Mouse (Mus musculus): ENCODE measurements at regions not wholly inside any gene's neighbourhood (a gene's known extent, or its start where the extent isn't known, plus 50 kb on each side); places are given as distances from the start of the nearest gene placed in this dataset.

DNA sequence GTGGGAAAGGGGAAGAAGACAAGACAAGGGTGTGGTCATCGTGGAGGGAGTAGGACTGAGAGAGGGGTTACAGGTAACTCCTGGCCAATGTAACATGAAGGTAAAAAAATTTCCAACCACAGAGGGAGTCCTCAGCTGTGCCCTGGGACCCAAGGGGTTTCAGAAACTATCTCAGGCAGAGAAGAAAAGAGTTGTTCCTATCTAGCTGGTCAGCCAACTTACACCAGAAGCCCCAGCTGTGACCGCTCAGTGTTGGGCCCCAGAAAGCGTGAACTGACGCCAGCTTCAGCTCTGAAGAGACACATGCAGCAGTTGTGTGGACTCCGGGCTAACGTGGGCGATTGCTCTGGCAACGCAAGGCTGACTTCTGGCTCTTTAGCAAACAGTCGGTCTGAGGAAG is 52.2 kb downstream of the Rhob start:
- WGBS: 80% methylated on average over 9 of the region's 9 CpGs
- no peak for DNase-seq (ENCODE audit: low spot score)

DNA sequence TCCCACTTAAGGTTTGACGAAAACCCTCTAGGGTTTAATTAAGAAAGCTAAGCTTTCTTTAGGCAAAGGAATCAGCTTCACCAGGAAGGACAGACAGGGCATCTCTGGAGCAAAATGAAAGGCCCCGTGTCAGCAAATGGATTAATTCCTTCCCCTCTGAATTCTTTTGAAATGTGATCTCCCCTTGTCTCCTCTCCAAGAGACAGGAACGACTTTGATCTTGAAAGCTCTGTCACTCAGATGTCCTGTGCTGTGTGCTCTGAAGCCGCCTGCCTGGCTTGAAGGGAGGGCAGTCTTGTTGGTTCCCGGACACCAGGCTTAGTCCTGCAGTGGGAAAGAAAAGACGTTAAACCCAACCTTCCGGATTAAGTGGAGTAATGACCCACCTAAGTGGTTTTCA is 52.8 kb downstream of the Rhob start:
- no peaks in the 10 kb centered on the region for H3K27me3 ChIP-seq (ENCODE audit: control insufficient read depth, insufficient read depth, low read length)
- H3K9me3 ChIP-seq (ENCODE audit: control insufficient read depth, low read length): no peaks in the 10 kb centered on the region
- DNase-seq (ENCODE audit: low spot score): no peak
- H3K4me3 ChIP-seq (ENCODE audit: low read depth, low read length): no peak overlapping the region
- WGBS: 10% methylated on average over 7 of the region's 7 CpGs
- H3K9ac ChIP-seq (ENCODE audit: low read length): no peak overlapping the region
- H3K4me1 ChIP-seq (ENCODE audit: control insufficient read depth, insufficient read depth, low read length): no peaks in the 10 kb centered on the region
- H3K36me3 ChIP-seq (ENCODE audit: control insufficient read depth, insufficient read depth, low read length): no peaks in the 10 kb centered on the region
- H3K4me2 ChIP-seq (ENCODE audit: low read depth, severe bottlenecking): no peak overlapping the region
- H3K27ac ChIP-seq (replicated peaks; ENCODE audit: low read depth, low read length): no peak overlapping the region
- no peak for ATAC-seq (ENCODE audit: insufficient number of reproducible peaks, low FRiP score, low TSS enrichment, low read depth)

More for the DNA sequence above, 52.2 kb downstream of the Rhob start:
- Histone ChIP-seq H3K4me1 (ENCODE audit: control insufficient read depth, insufficient read depth, low read length) (no peaks in the 10 kb centered on the region), H3K9me3 (ENCODE audit: control insufficient read depth, low read length) (no peaks in the 10 kb centered on the region), H3K27ac (replicated peaks; ENCODE audit: low read depth, low read length) (no peak overlapping the region), H3K27me3 (ENCODE audit: control insufficient read depth, insufficient read depth, low read length) (no peaks in the 10 kb centered on the region), H3K9ac (ENCODE audit: low read length) (no peak overlapping the region), H3K4me2 (ENCODE audit: low read depth, severe bottlenecking) (no peak overlapping the region), H3K4me3 (ENCODE audit: low read depth, low read length) (no peak overlapping the region), H3K36me3 (ENCODE audit: control insufficient read depth, insufficient read depth, low read length) (no peaks in the 10 kb centered on the region)
- no peak for ATAC-seq (ENCODE audit: insufficient number of reproducible peaks, low FRiP score, low TSS enrichment, low read depth)

DNA sequence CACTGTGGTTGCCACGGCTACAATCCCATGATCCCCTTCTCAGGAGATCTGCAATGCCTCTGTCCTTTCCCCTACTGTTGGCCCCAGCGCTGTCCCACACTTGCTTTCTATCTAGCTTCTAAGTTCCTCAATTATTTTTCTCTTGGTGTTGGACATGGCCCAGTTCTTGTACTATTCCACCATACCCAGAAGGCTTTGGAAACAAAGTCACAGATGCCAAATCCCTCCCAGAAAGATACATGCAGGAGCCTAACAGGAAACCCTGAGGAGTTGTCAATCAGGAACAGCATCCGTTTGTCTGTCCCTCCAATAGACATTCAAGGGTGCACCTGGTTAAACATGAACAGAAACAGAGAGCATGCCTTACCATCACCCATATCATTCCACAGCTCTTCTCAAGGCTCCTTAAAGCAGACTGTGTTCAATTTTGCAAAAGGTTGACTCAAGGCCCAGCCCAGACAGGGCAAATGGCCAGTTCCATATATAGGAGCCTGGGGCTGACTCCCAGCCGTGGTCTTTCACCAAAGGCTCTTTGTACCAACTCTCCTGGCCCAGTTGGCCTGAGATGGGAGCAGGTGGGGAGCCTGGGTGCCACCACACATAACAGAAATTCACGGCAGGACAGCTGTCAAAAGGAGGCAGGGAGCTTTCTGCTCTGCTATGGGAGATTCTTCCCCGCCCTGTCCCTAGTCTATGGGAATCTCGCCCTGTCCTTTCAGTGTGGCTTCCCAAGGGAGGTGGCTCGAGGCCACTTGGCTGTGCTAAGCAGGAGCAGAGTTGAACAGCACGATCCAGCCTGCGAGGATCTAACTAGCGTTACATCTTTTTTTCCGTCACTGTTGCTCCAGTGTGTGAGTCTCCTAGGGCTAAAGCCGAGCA is 54.6 kb downstream of the Rhob start:
- no peak overlapping the region for H3K4me2 ChIP-seq (ENCODE audit: low read depth, severe bottlenecking)
- H3K4me3 ChIP-seq (ENCODE audit: low read depth, low read length): no peak overlapping the region
- DNase-seq (ENCODE audit: low spot score): no peak
- H3K9ac ChIP-seq (ENCODE audit: low read length): no peak overlapping the region
- no peaks in the 10 kb centered on the region for H3K4me1 ChIP-seq (ENCODE audit: control insufficient read depth, insufficient read depth, low read length)
- no peak overlapping the region for H3K27ac ChIP-seq (replicated peaks; ENCODE audit: low read depth, low read length)
- ATAC-seq (ENCODE audit: insufficient number of reproducible peaks, low FRiP score, low TSS enrichment, low read depth): no peak
- no peaks in the 10 kb centered on the region for H3K27me3 ChIP-seq (ENCODE audit: control insufficient read depth, insufficient read depth, low read length)
- H3K36me3 ChIP-seq (ENCODE audit: control insufficient read depth, insufficient read depth, low read length): no peaks in the 10 kb centered on the region
- no peaks in the 10 kb centered on the region for H3K9me3 ChIP-seq (ENCODE audit: control insufficient read depth, low read length)
- 85% methylated on average over 13 of the region's 13 CpGs for WGBS

DNA sequence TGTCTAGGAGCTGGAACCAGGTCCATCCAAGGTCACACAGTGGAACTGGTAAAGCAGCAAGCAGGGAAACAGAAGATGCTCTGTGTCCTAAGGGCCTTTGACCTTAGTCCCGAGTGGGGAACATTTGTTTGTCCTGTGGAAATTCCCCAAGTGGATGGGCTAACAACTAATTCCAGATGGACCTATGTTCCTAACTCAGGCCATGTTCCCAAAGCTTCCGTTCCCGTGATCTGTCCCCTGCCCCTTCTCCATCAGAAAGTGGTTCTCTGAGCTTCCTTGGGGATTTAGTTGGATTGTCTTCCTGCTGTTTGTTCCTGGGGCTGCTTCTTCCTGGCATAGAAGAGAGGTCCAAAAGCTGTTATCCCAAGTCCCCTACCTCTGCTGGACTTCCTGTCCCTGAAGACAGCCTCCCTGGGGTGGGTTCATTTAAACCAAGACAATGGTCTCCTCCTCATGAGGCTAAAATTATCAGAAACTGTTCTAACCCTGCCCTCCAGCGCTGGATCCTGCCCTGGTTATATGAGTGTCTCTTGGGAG is 55.8 kb downstream of the Rhob start:
- ATAC-seq (ENCODE audit: insufficient number of reproducible peaks, low FRiP score, low TSS enrichment, low read depth): no peak
- Histone ChIP-seq H3K4me2 (ENCODE audit: low read depth, severe bottlenecking) (no peak overlapping the region), H3K9ac (ENCODE audit: low read length) (no peak overlapping the region), H3K9me3 (ENCODE audit: control insufficient read depth, low read length) (no peaks in the 10 kb centered on the region), H3K4me3 (ENCODE audit: low read depth, low read length) (no peak overlapping the region), H3K36me3 (ENCODE audit: control insufficient read depth, insufficient read depth, low read length) (no peaks in the 10 kb centered on the region), H3K27me3 (ENCODE audit: control insufficient read depth, insufficient read depth, low read length) (no peaks in the 10 kb centered on the region), H3K4me1 (ENCODE audit: control insufficient read depth, insufficient read depth, low read length) (no peaks in the 10 kb centered on the region), H3K27ac (replicated peaks; ENCODE audit: low read depth, low read length) (no peak overlapping the region)
- WGBS: 71% methylated on average over 4 of the region's 4 CpGs
- DNase-seq (ENCODE audit: low spot score): no peak

DNA sequence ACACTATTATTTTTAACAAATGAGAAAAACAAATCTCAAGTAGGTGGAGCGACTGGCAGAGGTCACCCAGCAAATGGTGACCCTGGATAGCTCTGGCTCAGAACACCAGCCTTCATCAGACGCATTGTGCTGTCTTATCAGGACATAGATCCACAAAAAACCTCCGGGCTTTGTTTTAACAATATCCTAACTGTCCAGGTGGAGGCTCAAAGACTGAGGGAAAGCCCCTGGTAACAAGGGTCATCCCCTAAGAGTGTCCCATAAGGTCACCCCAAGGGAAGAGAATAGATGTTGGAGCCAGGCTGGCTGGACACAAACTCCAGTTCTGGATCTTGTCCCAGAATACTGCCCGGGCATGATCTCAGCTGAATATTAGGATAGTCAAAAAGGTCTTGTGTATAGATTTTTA is 56.6 kb downstream of the Rhob start:
- no peak for ATAC-seq (ENCODE audit: insufficient number of reproducible peaks, low FRiP score, low TSS enrichment, low read depth)

DNA sequence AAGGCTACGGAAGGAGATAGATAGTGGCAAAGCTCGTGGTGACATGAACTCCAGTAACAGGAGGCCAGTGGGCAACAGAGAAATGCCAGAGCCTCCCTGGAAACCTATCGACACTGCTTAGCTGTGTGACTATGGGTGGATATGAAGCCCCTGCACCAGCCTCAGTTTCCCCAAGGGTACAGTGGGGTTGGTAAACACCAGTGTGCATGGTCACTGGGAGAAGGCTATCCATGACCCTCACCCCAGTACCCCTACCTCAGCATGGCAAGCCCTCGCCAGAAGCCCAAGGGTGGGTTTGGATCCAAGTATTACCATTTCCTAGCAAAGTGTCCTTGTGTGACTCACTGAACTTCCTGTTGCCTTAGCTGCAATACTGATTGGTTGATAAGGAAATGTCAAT is 58.5 kb downstream of the Rhob start:
- Histone ChIP-seq H3K4me1 (ENCODE audit: control insufficient read depth, insufficient read depth, low read length) (peaks cover 4% of the 10 kb centered on the region; the same call in 1 of the 2 replicates), H3K4me3 (ENCODE audit: low read depth, low read length) (no peak overlapping the region), H3K4me2 (ENCODE audit: low read depth, severe bottlenecking) (no peak overlapping the region), H3K27me3 (ENCODE audit: control insufficient read depth, insufficient read depth, low read length) (no peaks in the 10 kb centered on the region), H3K9me3 (ENCODE audit: control insufficient read depth, low read length) (no peaks in the 10 kb centered on the region), H3K9ac (ENCODE audit: low read length) (no peak overlapping the region), H3K36me3 (ENCODE audit: control insufficient read depth, insufficient read depth, low read length) (no peaks in the 10 kb centered on the region), H3K27ac (replicated peaks; ENCODE audit: low read depth, low read length) (no peak overlapping the region)
- WGBS: 90% methylated on average over 4 of the region's 4 CpGs
- DNase-seq (ENCODE audit: low spot score) (no peak), ATAC-seq (ENCODE audit: insufficient number of reproducible peaks, low FRiP score, low TSS enrichment, low read depth) (no peak)

More for the DNA sequence above, 56.6 kb downstream of the Rhob start:
- no peaks in the 10 kb centered on the region for H3K36me3 ChIP-seq (ENCODE audit: control insufficient read depth, insufficient read depth, low read length)
- no peak overlapping the region for H3K27ac ChIP-seq (replicated peaks; ENCODE audit: low read depth, low read length)
- H3K27me3 ChIP-seq (ENCODE audit: control insufficient read depth, insufficient read depth, low read length): no peaks in the 10 kb centered on the region
- no peak overlapping the region for H3K4me2 ChIP-seq (ENCODE audit: low read depth, severe bottlenecking)
- no peaks in the 10 kb centered on the region for H3K4me1 ChIP-seq (ENCODE audit: control insufficient read depth, insufficient read depth, low read length)
- DNase-seq (ENCODE audit: low spot score): no peak
- no peaks in the 10 kb centered on the region for H3K9me3 ChIP-seq (ENCODE audit: control insufficient read depth, low read length)
- WGBS: 76% methylated on average over 4 of the region's 4 CpGs
- no peak overlapping the region for H3K4me3 ChIP-seq (ENCODE audit: low read depth, low read length)
- no peak overlapping the region for H3K9ac ChIP-seq (ENCODE audit: low read length)

DNA sequence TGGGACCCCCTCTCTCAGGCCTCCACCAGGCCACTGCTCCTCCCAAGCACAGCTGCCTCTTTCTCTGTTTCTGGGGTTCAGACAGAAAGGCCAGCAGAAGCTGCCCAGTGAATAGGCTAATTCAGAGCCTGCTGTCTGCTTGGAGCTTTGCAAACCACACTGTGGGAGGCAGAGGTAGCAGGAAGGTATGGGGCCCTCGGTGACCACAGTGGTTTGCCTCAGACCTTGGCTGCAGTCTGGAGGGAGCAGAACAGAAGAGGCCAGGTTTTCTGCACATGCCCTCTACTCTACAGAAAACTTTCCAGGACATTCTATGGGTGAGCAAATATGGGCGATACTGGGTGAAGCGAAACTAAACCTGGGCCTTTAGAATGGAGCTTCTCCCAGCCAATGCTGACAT is 59.4 kb downstream of the Rhob start:
- WGBS: 95% methylated on average over 3 of the region's 3 CpGs

DNA sequence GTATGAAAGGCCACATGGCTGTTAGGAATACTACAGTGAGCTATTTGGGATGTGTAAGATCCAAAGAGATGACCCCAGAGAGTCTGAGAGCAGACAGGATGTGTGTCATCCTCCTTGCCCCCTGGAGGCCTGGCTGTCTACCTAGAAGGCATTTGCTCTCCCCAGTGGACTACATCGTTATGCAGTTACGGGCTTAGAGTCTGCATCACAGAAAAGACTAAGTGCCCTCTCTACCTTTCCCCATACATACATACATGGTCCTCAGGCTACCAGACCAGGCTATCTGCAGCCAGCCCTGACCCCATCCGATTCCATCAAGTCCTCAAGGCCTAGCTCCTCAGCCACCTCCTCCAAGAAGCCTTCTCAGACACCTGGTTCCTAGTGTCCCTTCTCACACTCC is 59.9 kb downstream of the Rhob start:
- H3K36me3 ChIP-seq (ENCODE audit: control insufficient read depth, insufficient read depth, low read length): no peaks in the 10 kb centered on the region
- H3K27me3 ChIP-seq (ENCODE audit: control insufficient read depth, insufficient read depth, low read length): no peaks in the 10 kb centered on the region
- WGBS: 76% methylated on average over 3 of the region's 3 CpGs
- H3K4me3 ChIP-seq (ENCODE audit: low read depth, low read length): no peak overlapping the region
- H3K4me2 ChIP-seq (ENCODE audit: low read depth, severe bottlenecking): no peak overlapping the region
- DNase-seq (ENCODE audit: low spot score): no peak
- no peaks in the 10 kb centered on the region for H3K9me3 ChIP-seq (ENCODE audit: control insufficient read depth, low read length)
- no peak overlapping the region for H3K9ac ChIP-seq (ENCODE audit: low read length)
- no peak for ATAC-seq (ENCODE audit: insufficient number of reproducible peaks, low FRiP score, low TSS enrichment, low read depth)
- peaks cover 4% of the 10 kb centered on the region; the same call in 1 of the 2 replicates for H3K4me1 ChIP-seq (ENCODE audit: control insufficient read depth, insufficient read depth, low read length)
- H3K27ac ChIP-seq (replicated peaks; ENCODE audit: low read depth, low read length): no peak overlapping the region

More for the DNA sequence above, 59.4 kb downstream of the Rhob start:
- ATAC-seq (ENCODE audit: insufficient number of reproducible peaks, low FRiP score, low TSS enrichment, low read depth) (no peak), DNase-seq (ENCODE audit: low spot score) (no peak)
- H3K27ac ChIP-seq (replicated peaks; ENCODE audit: low read depth, low read length): no peak overlapping the region
- no peaks in the 10 kb centered on the region for H3K27me3 ChIP-seq (ENCODE audit: control insufficient read depth, insufficient read depth, low read length)
- no peak overlapping the region for H3K4me3 ChIP-seq (ENCODE audit: low read depth, low read length)
- H3K4me1 ChIP-seq (ENCODE audit: control insufficient read depth, insufficient read depth, low read length): peaks cover 4% of the 10 kb centered on the region; the same call in 1 of the 2 replicates
- no peak overlapping the region for H3K9ac ChIP-seq (ENCODE audit: low read length)
- H3K4me2 ChIP-seq (ENCODE audit: low read depth, severe bottlenecking): no peak overlapping the region
- H3K9me3 ChIP-seq (ENCODE audit: control insufficient read depth, low read length): no peaks in the 10 kb centered on the region
- H3K36me3 ChIP-seq (ENCODE audit: control insufficient read depth, insufficient read depth, low read length): no peaks in the 10 kb centered on the region
